Mouse (Mus musculus): Measurements from ENCODE around the gene Olfr223. TPM values are rescaled to one million over a fixed set of nuclear protein-coding genes. Genes with fewer than 3 reads are reported as not detected.

Gene Olfr223
- total and polyA plus RNA-seq, 2 experiments from 2014 or later: not detected

DNA sequence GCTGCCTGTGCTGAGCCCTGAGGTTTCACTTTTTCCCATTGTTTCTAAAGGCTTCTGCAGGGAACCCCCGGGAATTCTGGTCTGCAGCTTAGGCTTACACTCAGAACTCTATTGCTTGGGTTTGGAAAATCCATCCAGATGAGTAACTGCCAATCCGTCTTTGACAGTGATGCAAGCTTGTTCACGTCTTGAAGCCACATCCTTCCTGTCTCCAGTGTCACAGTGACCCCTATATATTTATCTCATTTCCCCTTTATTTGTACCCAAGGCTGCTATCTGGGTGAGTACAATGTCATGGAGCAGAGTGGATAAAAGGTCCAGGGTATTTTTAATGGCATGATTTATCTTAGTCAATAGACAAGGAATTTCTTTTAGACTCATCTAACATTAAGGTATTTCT lies 51.8 kb downstream of the Olfr223 start, which contains the start of gene Nlrp3:
Gene Nlrp3 (plus strand): TSS at position 245 of the 400 bp plus-strand sequence.
- TF ChIP-seq CTCF (IDR thresholded peaks at IDR 0.05; ENCODE audit: low read depth): no peak
- Histone ChIP-seq H3K27ac (ENCODE audit: low read depth, low read length) (no peak within 1 kb of the TSS), H3K9ac (no peak within 1 kb of the TSS), H3K4me1 (ENCODE audit: insufficient read depth) (no peaks in the 10 kb centered on the region), H3K9me3 (ENCODE audit: low read length) (no peaks in the 10 kb centered on the region), H3K4me3 (ENCODE audit: low read depth, low read length) (no peak within 1 kb of the TSS), H3K36me3 (ENCODE audit: insufficient read depth) (no peaks in the 10 kb centered on the region), H3K27me3 (ENCODE audit: insufficient read depth, low read length) (no peaks in the 10 kb centered on the region), H3K4me2 (ENCODE audit: low read depth) (no peak within 1 kb of the TSS)
- ATAC-seq (no peak), DNase-seq (no peak)
- 41% methylated on average over 3 of the region's 3 CpGs for WGBS

DNA sequence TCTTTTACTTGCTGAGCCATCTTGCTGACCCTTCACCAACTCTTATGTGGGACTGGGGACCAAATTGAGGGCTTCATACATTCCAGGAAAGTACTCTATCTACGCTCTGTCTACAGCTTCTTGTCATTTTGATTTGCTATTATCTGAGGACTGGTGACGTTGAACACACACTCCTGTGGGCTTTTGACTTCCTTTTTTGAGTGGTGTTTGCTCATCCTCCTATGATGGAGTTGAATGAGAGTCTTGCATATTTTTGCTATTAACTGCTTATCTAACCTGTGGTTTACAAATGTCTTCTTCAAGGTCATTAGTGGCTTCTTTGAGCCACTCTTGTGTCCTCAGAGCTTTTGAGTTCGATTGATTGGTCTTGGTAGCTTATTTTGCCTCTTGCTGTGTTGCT lies 53.0 kb downstream of the Olfr223 start:
- DNase-seq: no peak
- 81% methylated on average over 3 of the region's 3 CpGs for WGBS
- ATAC-seq: no peak
- no peaks in the 10 kb centered on the region for H3K27me3 ChIP-seq (ENCODE audit: insufficient read depth, low read length)
- H3K27ac ChIP-seq (ENCODE audit: low read depth, low read length): no peak overlapping the region
- H3K4me3 ChIP-seq (ENCODE audit: low read depth, low read length): no peak overlapping the region
- no peak for TF ChIP-seq CTCF (IDR thresholded peaks at IDR 0.05; ENCODE audit: low read depth)
- no peak overlapping the region for H3K4me2 ChIP-seq (ENCODE audit: low read depth)
- no peaks in the 10 kb centered on the region for H3K9me3 ChIP-seq (ENCODE audit: low read length)
- H3K4me1 ChIP-seq (ENCODE audit: insufficient read depth): no peaks in the 10 kb centered on the region
- no peak overlapping the region for H3K9ac ChIP-seq
- H3K36me3 ChIP-seq (ENCODE audit: insufficient read depth): no peaks in the 10 kb centered on the region

Other genes with a start within 250 kb of the Olfr223 start
- gene Prss38, start 217.6 kb downstream of the Olfr223 start, total RNA-seq (2014; rRNA removed): not detected in 2 replicates
- 0.12 TPM in 1 of 2 replicates, not detected in the other for gene Prss38, start 217.6 kb downstream of the Olfr223 start, polyA plus RNA-seq (2015; fragmentation: Nextera tagmentation; extraction: Ambion mirVana)
- gene Jmjd4, start 143.2 kb downstream of the Olfr223 start, total RNA-seq (2014; rRNA removed): 26.5 and 27.7 TPM in 2 replicates
- gene Jmjd4, start 143.2 kb downstream of the Olfr223 start, polyA plus RNA-seq (2015; fragmentation: Nextera tagmentation; extraction: Ambion mirVana): 14.2 and 17.0 TPM in 2 replicates
- gene Snap47, start 142.1 kb downstream of the Olfr223 start, total RNA-seq (2014; rRNA removed): 369 and 373 TPM in 2 replicates
- 488 and 507 TPM in 2 replicates for gene Snap47, start 142.1 kb downstream of the Olfr223 start, polyA plus RNA-seq (2015; fragmentation: Nextera tagmentation; extraction: Ambion mirVana)
- 14.1 and 14.2 TPM in 2 replicates for gene Zfp867, start 120.8 kb downstream of the Olfr223 start, total RNA-seq (2014; rRNA removed)
- gene Zfp867, start 120.8 kb downstream of the Olfr223 start, polyA plus RNA-seq (2015; fragmentation: Nextera tagmentation; extraction: Ambion mirVana): 5.6 and 7.5 TPM in 2 replicates
- gene Zkscan17, start 66.5 kb downstream of the Olfr223 start, total RNA-seq (2014; rRNA removed): 15.9 and 21.4 TPM in 2 replicates
- 12.2 and 13.9 TPM in 2 replicates for gene Zkscan17, start 66.5 kb downstream of the Olfr223 start, polyA plus RNA-seq (2015; fragmentation: Nextera tagmentation; extraction: Ambion mirVana)
- 0.08 and 0.14 TPM in 2 replicates for gene Nlrp3, start 51.7 kb downstream of the Olfr223 start, total RNA-seq (2014; rRNA removed)
- gene Nlrp3, start 51.7 kb downstream of the Olfr223 start, polyA plus RNA-seq (2015; fragmentation: Nextera tagmentation; extraction: Ambion mirVana): 0.10 and 0.30 TPM in 2 replicates
- gene Olfr222, start 17.1 kb downstream of the Olfr223 start, total RNA-seq (2014; rRNA removed): not detected in 2 replicates
- not detected in 2 replicates for gene Olfr222, start 17.1 kb downstream of the Olfr223 start, polyA plus RNA-seq (2015; fragmentation: Nextera tagmentation; extraction: Ambion mirVana)
- 191 and 205 TPM in 2 replicates for gene Mprip, start 68.0 kb upstream of the Olfr223 start, total RNA-seq (2014; rRNA removed)
- 62.0 and 62.2 TPM in 2 replicates for gene Mprip, start 68.0 kb upstream of the Olfr223 start, polyA plus RNA-seq (2015; fragmentation: Nextera tagmentation; extraction: Ambion mirVana)
- gene Pld6, start 194.4 kb upstream of the Olfr223 start, total RNA-seq (2014; rRNA removed): 0.92 and 6.0 TPM in 2 replicates
- 6.8 and 12.1 TPM in 2 replicates for gene Pld6, start 194.4 kb upstream of the Olfr223 start, polyA plus RNA-seq (2015; fragmentation: Nextera tagmentation; extraction: Ambion mirVana)
- 33.7 and 36.9 TPM in 2 replicates for gene Flcn, start 216.7 kb upstream of the Olfr223 start, total RNA-seq (2014; rRNA removed)
- gene Flcn, start 216.7 kb upstream of the Olfr223 start, polyA plus RNA-seq (2015; fragmentation: Nextera tagmentation; extraction: Ambion mirVana): 25.0 and 31.4 TPM in 2 replicates
- gene Nt5m, start 246.2 kb upstream of the Olfr223 start, total RNA-seq (2014; rRNA removed): 62.2 and 63.0 TPM in 2 replicates
- gene Nt5m, start 246.2 kb upstream of the Olfr223 start, polyA plus RNA-seq (2015; fragmentation: Nextera tagmentation; extraction: Ambion mirVana): 82.3 and 85.9 TPM in 2 replicates
- gene Cops3, start 246.5 kb upstream of the Olfr223 start, total RNA-seq (2014; rRNA removed): 132 and 138 TPM in 2 replicates
- gene Cops3, start 246.5 kb upstream of the Olfr223 start, polyA plus RNA-seq (2015; fragmentation: Nextera tagmentation; extraction: Ambion mirVana): 158 and 169 TPM in 2 replicates